Mouse (Mus musculus): ENCODE measurements around the gene B430305J03Rik. TPM values are rescaled to one million over a fixed set of nuclear protein-coding genes. Genes with fewer than 3 reads are reported as not detected.

The B430305J03Rik gene
- polyA plus RNA-seq, 1 experiment from 2014 or later, result not detected

- peaks cover under 1% of the 10 kb centered on the region; the same call in 1 of the 2 replicates for H3K4me1 ChIP-seq (replicated peaks)
- H3K27me3 ChIP-seq (ENCODE audit: insufficient read depth, poor library complexity, severe bottlenecking), result no peaks in the 10 kb centered on the region
- no peaks in the 10 kb centered on the region for H3K36me3 ChIP-seq
- no peak for DNase-seq (ENCODE audit: low spot score)
- 75% methylated on average over 5 of the region's 5 CpGs for WGBS
- H3K4me3 ChIP-seq, result no peak overlapping the region
- no peaks in the 10 kb centered on the region for H3K9me3 ChIP-seq
- no peak overlapping the region for H3K27ac ChIP-seq
Observed at GRCm38 (mm10) chr3:61340321-61340720, 25.4 kb downstream of the B430305J03Rik start.

DNA sequence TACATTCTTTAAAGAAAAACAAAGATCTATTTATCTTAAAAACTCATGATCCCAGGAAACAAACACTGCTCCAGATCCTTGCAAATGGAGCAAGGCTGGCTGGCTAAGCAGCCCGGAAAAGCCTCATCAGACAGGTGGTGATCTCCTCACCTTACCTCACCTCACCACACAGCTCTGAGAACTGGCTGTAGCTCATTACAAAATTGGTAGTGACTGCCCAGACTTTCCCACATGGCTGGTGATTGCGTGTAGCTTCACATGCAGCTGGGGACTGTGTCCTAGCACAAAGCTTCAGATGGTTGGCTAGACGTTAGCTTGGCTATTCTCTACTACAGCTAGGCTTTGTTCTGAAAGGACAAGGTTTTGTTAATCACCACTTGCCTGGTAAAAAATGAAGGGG is 28.5 kb downstream of the B430305J03Rik start:
- H3K4me1 ChIP-seq (replicated peaks), result no peaks in the 10 kb centered on the region; the same call in 1 of the 2 replicates
- DNase-seq (ENCODE audit: low spot score), result no peak
- H3K27ac ChIP-seq, result no peak overlapping the region
- H3K9me3 ChIP-seq, result no peaks in the 10 kb centered on the region
- H3K27me3 ChIP-seq (ENCODE audit: insufficient read depth, poor library complexity, severe bottlenecking), result no peaks in the 10 kb centered on the region
- H3K4me3 ChIP-seq, result no peak overlapping the region
- no peaks in the 10 kb centered on the region for H3K36me3 ChIP-seq
- 81% methylated on average over 3 of the region's 3 CpGs for WGBS

GRCm38 (mm10) chr3:61336205-61336604 is 29.5 kb downstream of the B430305J03Rik start:
- no peaks in the 10 kb centered on the region for H3K9me3 ChIP-seq
- WGBS, result 65% methylated on average over 2 of the region's 2 CpGs
- H3K4me3 ChIP-seq, result no peak overlapping the region
- no peak for DNase-seq (ENCODE audit: low spot score)
- H3K27me3 ChIP-seq (ENCODE audit: insufficient read depth, poor library complexity, severe bottlenecking), result no peaks in the 10 kb centered on the region
- no peaks in the 10 kb centered on the region; the same call in 1 of the 2 replicates for H3K4me1 ChIP-seq (replicated peaks)
- H3K36me3 ChIP-seq, result no peaks in the 10 kb centered on the region
- no peak overlapping the region for H3K27ac ChIP-seq

- Histone ChIP-seq H3K27me3 (ENCODE audit: insufficient read depth, poor library complexity, severe bottlenecking) (no peaks in the 10 kb centered on the region), H3K4me3 (no peak overlapping the region), H3K27ac (no peak overlapping the region), H3K36me3 (no peaks in the 10 kb centered on the region), H3K4me1 (replicated peaks) (no peaks in the 10 kb centered on the region), H3K9me3 (no peaks in the 10 kb centered on the region)
- DNase-seq (ENCODE audit: low spot score), result no peak
- 90% methylated on average over 6 of the region's 6 CpGs for WGBS
Observed at GRCm38 (mm10) chr3:61321632-61322031, 44.1 kb downstream of the B430305J03Rik start.

DNA sequence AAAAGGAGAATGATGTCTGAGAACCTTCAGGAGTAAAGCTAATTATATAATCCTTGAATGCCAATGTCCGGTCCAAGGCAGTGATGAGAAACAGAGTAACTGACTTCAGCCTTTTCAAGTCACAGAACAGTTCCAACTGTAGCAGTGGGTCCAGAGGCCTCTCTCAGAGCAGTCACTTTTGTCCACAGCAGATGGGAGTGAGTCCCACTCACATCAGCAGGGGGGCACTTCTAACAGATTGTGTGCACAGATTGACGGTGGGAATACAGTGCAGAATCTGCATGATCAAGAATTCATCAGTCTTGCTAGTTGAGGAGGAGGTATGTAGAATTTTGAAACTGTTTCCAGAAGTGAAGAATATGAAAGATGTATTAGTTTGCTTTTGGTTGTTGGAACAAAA is 45.7 kb downstream of the B430305J03Rik start:
- Histone ChIP-seq H3K4me3 (no peak overlapping the region), H3K4me1 (replicated peaks) (no peaks in the 10 kb centered on the region), H3K9me3 (no peaks in the 10 kb centered on the region), H3K27me3 (ENCODE audit: insufficient read depth, poor library complexity, severe bottlenecking) (no peaks in the 10 kb centered on the region), H3K36me3 (no peaks in the 10 kb centered on the region), H3K27ac (no peak overlapping the region)
- DNase-seq (ENCODE audit: low spot score), result no peak
- WGBS, result 82% methylated on average over 2 of the region's 2 CpGs

DNA sequence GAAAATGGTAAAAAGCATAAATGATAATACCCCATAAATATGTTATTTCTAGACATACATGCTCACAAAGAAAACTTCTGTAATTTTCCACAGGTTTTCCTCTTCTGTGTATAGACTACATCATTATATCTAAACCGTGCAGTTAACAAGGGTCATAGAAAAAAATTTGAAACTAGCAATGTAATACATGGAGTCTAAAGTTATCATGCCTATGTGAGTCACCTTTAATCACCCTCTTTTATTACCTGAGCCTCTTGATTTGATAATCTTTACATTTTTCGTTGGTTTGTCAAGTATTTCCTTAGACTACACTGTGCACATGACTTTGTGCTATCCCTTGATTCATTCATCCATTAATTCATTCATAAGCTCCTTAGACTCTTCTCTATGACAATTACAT is 50.7 kb downstream of the B430305J03Rik start:
- H3K27ac ChIP-seq, result no peak overlapping the region
- H3K9me3 ChIP-seq, result no peaks in the 10 kb centered on the region
- 84% methylated on average over 2 of the region's 2 CpGs for WGBS
- H3K27me3 ChIP-seq (ENCODE audit: insufficient read depth, poor library complexity, severe bottlenecking), result no peaks in the 10 kb centered on the region
- H3K4me3 ChIP-seq, result no peak overlapping the region
- H3K36me3 ChIP-seq, result no peaks in the 10 kb centered on the region
- H3K4me1 ChIP-seq (replicated peaks), result no peaks in the 10 kb centered on the region
- no peak for DNase-seq (ENCODE audit: low spot score)

Other genes with a start within 250 kb of the B430305J03Rik start
- gene Rap2b, start 4.3 kb downstream of the B430305J03Rik start, polyA plus RNA-seq (2016; fragmentation: Nextera tagmentation; extraction: Ambion mirVana), result 10.8 and 11.6 TPM in 2 replicates

Data from hindbrain, embryonic 10.5 days (tissue).